Mouse (Mus musculus) CH12.LX (cell line): ENCODE data around the gene Herc2. TPM values are rescaled to one million over a fixed set of nuclear protein-coding genes. Genes with fewer than 3 reads are reported as not detected.

Experiments
- DNase-seq: peaks from one replicate; pipeline ENCODE4 v3.0.0-alpha.2; 2013; ENCODE audit errors: extremely low read depth
- H3K27ac ChIP-seq: 2 replicates; pipeline ENCODE4 v1.5.1; 2012; ENCODE audit warnings: low read depth, mild to moderate bottlenecking, control low read depth, moderate library complexity; ENCODE audit not compliant: insufficient read depth
- H3K27me3 ChIP-seq: replicated peaks from 2 replicates; pipeline ENCODE3; 2012; ENCODE audit warnings: inconsistent platforms
- H3K36me3 ChIP-seq, 2 experiments: replicated peaks in 1 of 2; 2 replicates each; pipeline versions ENCODE3 to v1.6.1; 2012; ENCODE audit warnings: inconsistent platforms in 1 of 2, low read length in 1 of 2, mild to moderate bottlenecking in 1 of 2, mixed read lengths in 1 of 2, moderate library complexity in 1 of 2; ENCODE audit not compliant: control insufficient read depth in 1 of 2, insufficient read depth in 1 of 2
- H3K4me1 ChIP-seq, 2 experiments: 2 replicates each; pipeline ENCODE4 v1.6.1; 2012; ENCODE audit warnings: inconsistent platforms in 1 of 2, moderate library complexity in 1 of 2; ENCODE audit not compliant: insufficient read depth in 2 of 2, control insufficient read depth in 1 of 2
- H3K4me2 ChIP-seq: 2 replicates; pipeline ENCODE4 v1.6.1; 2012; ENCODE audit warnings: low read depth, mild to moderate bottlenecking, control low read depth; ENCODE audit not compliant: poor library complexity, insufficient read depth, severe bottlenecking
- H3K4me3 ChIP-seq, 3 experiments: fragments of 150-350 bp in 1 of 3; sonication (generic) in 1 of 3; replicated peaks in 1 of 3; 2 replicates each; pipeline versions ENCODE3 to v1.5.1; 2011 to 2012; ENCODE audit warnings: low read depth in 2 of 3, low read length in 2 of 3, mild to moderate bottlenecking in 2 of 3, moderate library complexity in 2 of 3, control low read depth in 1 of 3, improper control_type of control experiment in 1 of 3, inconsistent platforms in 1 of 3, mixed read lengths in 1 of 3; ENCODE audit not compliant: poor library complexity in 1 of 3
- H3K79me2 ChIP-seq: replicated peaks from 2 replicates; pipeline ENCODE4 v1.6.1; 2012; ENCODE audit warnings: mild to moderate bottlenecking, moderate library complexity; ENCODE audit not compliant: control insufficient read depth, poor library complexity, insufficient read depth, severe bottlenecking; ENCODE audit errors: extremely low read depth
- H3K9ac ChIP-seq: 2 replicates; pipeline ENCODE4 v1.6.1; 2012; ENCODE audit warnings: low read depth, mild to moderate bottlenecking, control low read depth, moderate library complexity; ENCODE audit not compliant: insufficient read depth
- H3K9me3 ChIP-seq: replicated peaks from 2 replicates; pipeline ENCODE3; 2012; ENCODE audit warnings: low read length, inconsistent platforms, mixed read lengths
- BHLHE40 ChIP-seq: IDR thresholded peaks from 2 replicates; pipeline ENCODE4 v1.6.1; 2011; ENCODE audit warnings: mild to moderate bottlenecking, low read depth, low read length, improper control_type of control experiment
- CTCF ChIP-seq, 2 experiments: IDR thresholded peaks in 1 of 2; conservative IDR thresholded peaks in 1 of 2; 2 replicates each; pipeline ENCODE4 v1.5.1; 2011 to 2012; ENCODE audit warnings: low read depth in 2 of 2, low read length in 2 of 2, improper control_type of control experiment in 1 of 2, inconsistent platforms in 1 of 2, mild to moderate bottlenecking in 1 of 2, moderate library complexity in 1 of 2
- EP300 ChIP-seq: IDR thresholded peaks from 2 replicates; pipeline ENCODE4 v1.6.1; 2011; ENCODE audit warnings: low read length, improper control_type of control experiment
- ETS1 ChIP-seq: conservative IDR thresholded peaks from 2 replicates; pipeline ENCODE4 v1.6.1; 2012; ENCODE audit warnings: low read depth, mild to moderate bottlenecking, inconsistent platforms, low read length, improper control_type of control experiment, moderate library complexity
- GABPA ChIP-seq: IDR thresholded peaks from 2 replicates; pipeline ENCODE4 v1.6.1; 2012; ENCODE audit warnings: low read depth, low read length, improper control_type of control experiment, inconsistent platforms; ENCODE audit not compliant: insufficient replicate concordance
- HCFC1 ChIP-seq: IDR thresholded peaks from 2 replicates; pipeline ENCODE4 v1.6.1; 2012; ENCODE audit warnings: low read depth, mild to moderate bottlenecking, inconsistent platforms, low read length, improper control_type of control experiment
- JUN ChIP-seq: IDR thresholded peaks from 2 replicates; pipeline ENCODE4 v1.6.1; 2011; ENCODE audit warnings: low read depth, mild to moderate bottlenecking, low read length, improper control_type of control experiment, moderate library complexity; ENCODE audit not compliant: insufficient read depth
- JUND ChIP-seq: conservative IDR thresholded peaks from 2 replicates; pipeline ENCODE4 v1.6.1; 2011; ENCODE audit warnings: low read depth, low read length, improper control_type of control experiment
- MAFK ChIP-seq: IDR thresholded peaks from 2 replicates; pipeline ENCODE4 v1.6.1; 2011; ENCODE audit warnings: low read length, improper control_type of control experiment; ENCODE audit not compliant: insufficient replicate concordance
- MAZ ChIP-seq: IDR thresholded peaks from 2 replicates; pipeline ENCODE4 v1.6.1; 2012; ENCODE audit warnings: low read depth, mild to moderate bottlenecking, inconsistent platforms, low read length, improper control_type of control experiment, moderate library complexity
- NELFE ChIP-seq: IDR thresholded peaks from 2 replicates; pipeline ENCODE4 v1.6.1; 2011; ENCODE audit warnings: low read depth, low read length, improper control_type of control experiment
- PAX5 ChIP-seq: IDR thresholded peaks from 2 replicates; pipeline ENCODE4 v1.6.1; 2012; ENCODE audit warnings: low read length, inconsistent platforms, mixed read lengths
- RAD21 ChIP-seq: IDR thresholded peaks from 2 replicates; pipeline ENCODE4 v1.6.1; 2011; ENCODE audit warnings: low read depth, mild to moderate bottlenecking, low read length, improper control_type of control experiment, moderate library complexity
- TBP ChIP-seq: conservative IDR thresholded peaks from 2 replicates; pipeline ENCODE4 v1.6.1; 2011; ENCODE audit warnings: low read depth, low read length, improper control_type of control experiment
- TCF12 ChIP-seq: IDR thresholded peaks from 2 replicates; pipeline ENCODE4 v1.6.1; 2014; ENCODE audit warnings: low read depth, mild to moderate bottlenecking, inconsistent platforms, low read length, improper control_type of control experiment
- UBTF ChIP-seq: IDR thresholded peaks from 2 replicates; pipeline ENCODE4 v1.6.1; 2012; ENCODE audit warnings: low read depth, mild to moderate bottlenecking, inconsistent platforms, low read length, improper control_type of control experiment, moderate library complexity
- USF2 ChIP-seq: conservative IDR thresholded peaks from 2 replicates; pipeline ENCODE4 v1.6.1; 2011; ENCODE audit warnings: low read depth, low read length, improper control_type of control experiment
- ZC3H11A ChIP-seq: IDR thresholded peaks from 2 replicates; pipeline ENCODE4 v1.6.1; 2012; ENCODE audit warnings: low read depth, mild to moderate bottlenecking, inconsistent platforms, low read length, improper control_type of control experiment
- ZKSCAN1 ChIP-seq: IDR thresholded peaks from 2 replicates; pipeline ENCODE4 v1.6.1; 2012; ENCODE audit warnings: low read depth, inconsistent platforms, low read length, improper control_type of control experiment, borderline replicate concordance
- dilution Hi-C: fragments of 300-500 bp; cut with MboI; formaldehyde crosslinking; loops from 2 replicates; pipeline ENCODE4 v1.14.3; 2020; ENCODE audit warnings: low sequenced_read_pairs; ENCODE audit not compliant: extremely low pct_unique_long_range_greater_than_20kb, extremely low pct_ligation_motif_present
- in situ Hi-C: fragments of 300-500 bp; cut with MboI; formaldehyde crosslinking; loops from 3 replicates; pipeline ENCODE4 v1.14.3; 2019; ENCODE audit warnings: low sequenced_read_pairs, low pct_ligation_motif_present, low pct_unique_long_range_greater_than_20kb, mixed read lengths
- polyA plus RNA-seq: library from polyadenylated mRNA; unstranded; fragments of >175 nt; gene quantifications from 2 replicates; pipeline ENCODE4 v1.2.1, GENCODE M21; 2012; ENCODE audit warnings: low read depth; ENCODE audit not compliant: insufficient read length
- total RNA-seq, 2 experiments: library from RNA; depleted of rRNA; stranded (reverse); fragments of 300-350 nt in 1 of 2; fragments of >200 nt in 1 of 2; gene quantifications; 2 replicates each; pipeline ENCODE4 v1.2.3; 2012 to 2014

Gene Herc2
- total and polyA plus RNA-seq, 3 experiments: 9.7 to 27.6 (median 18.2) TPM

DNA sequence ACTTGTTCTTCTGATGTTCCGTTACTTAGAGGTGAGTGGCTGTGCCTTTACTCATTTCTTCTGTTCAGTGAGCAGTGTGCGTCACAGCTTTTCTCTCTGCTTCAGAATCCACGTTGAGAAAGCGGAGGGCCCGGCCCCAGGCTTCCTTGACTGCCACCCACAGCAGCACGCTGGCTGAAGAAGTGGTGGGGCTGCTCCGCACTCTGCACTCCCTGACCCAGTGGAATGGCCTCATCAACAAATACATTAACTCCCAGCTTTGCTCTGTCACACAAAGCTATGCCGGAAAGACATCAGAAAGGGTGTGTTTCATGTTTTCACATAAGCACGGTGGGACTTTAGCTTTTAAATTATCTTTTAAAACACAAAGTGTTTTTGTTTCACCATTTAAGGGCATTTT is 103.2 kb downstream of the Herc2 start:
- Histone ChIP-seq H3K4me3 (no peak overlapping the region), H3K27ac (no peak overlapping the region), H3K36me3 (peaks cover 46 to 81% of the 10 kb centered on the region in 2 experiments), H3K4me1 (no peaks in the 10 kb centered on the region), H3K4me2 (no peak overlapping the region), H3K9ac (no peak overlapping the region), H3K79me2 (no peaks in the 10 kb centered on the region), H3K27me3 (no peaks in the 10 kb centered on the region), H3K9me3 (no peaks in the 10 kb centered on the region)
- no peak for DNase-seq
- TF ChIP-seq MAFK: no peak
- dilution Hi-C loops: no loop called here
- in situ Hi-C loops: no loop called here

GRCm38 (mm10) chr7:56153625-56154024 is 103.6 kb downstream of the Herc2 start:
- H3K27ac ChIP-seq: no peak overlapping the region
- in situ Hi-C loops: no loop called here
- H3K9me3 ChIP-seq: no peaks in the 10 kb centered on the region
- H3K79me2 ChIP-seq: no peaks in the 10 kb centered on the region
- no peak overlapping the region for H3K9ac ChIP-seq
- no peak overlapping the region for H3K4me3 ChIP-seq
- H3K27me3 ChIP-seq: no peaks in the 10 kb centered on the region
- TF ChIP-seq CTCF (conservative IDR thresholded peaks at IDR 0.05 in 1 of 2, IDR thresholded peaks at IDR 0.05 in 1 of 2; ENCODE audit: low read depth in 2 of 2, low read length in 2 of 2) (no peak), MAFK (no peak), PAX5 (no peak), MAZ (no peak), ZKSCAN1 (no peak), TCF12 (no peak), TBP (no peak), GABPA (no peak), EP300 (no peak), JUND (no peak), NELFE (no peak), UBTF (no peak), USF2 (no peak), HCFC1 (no peak), ZC3H11A (no peak), ETS1 (no peak), BHLHE40 (no peak), RAD21 (no peak), JUN (no peak)
- dilution Hi-C loops: no loop called here
- no peak for DNase-seq
- peaks cover 46 to 81% of the 10 kb centered on the region in 2 experiments for H3K36me3 ChIP-seq
- no peak overlapping the region for H3K4me2 ChIP-seq
- no peaks in the 10 kb centered on the region for H3K4me1 ChIP-seq
